Mouse (Mus musculus) testis, postnatal 10 days (tissue): ENCODE measurements around the gene Setx.

Experiments used
- DNase-seq: peaks from one replicate; pipeline ENCODE4 v3.0.0; 2021; ENCODE audit warnings: low spot score

Gene Setx

DNA sequence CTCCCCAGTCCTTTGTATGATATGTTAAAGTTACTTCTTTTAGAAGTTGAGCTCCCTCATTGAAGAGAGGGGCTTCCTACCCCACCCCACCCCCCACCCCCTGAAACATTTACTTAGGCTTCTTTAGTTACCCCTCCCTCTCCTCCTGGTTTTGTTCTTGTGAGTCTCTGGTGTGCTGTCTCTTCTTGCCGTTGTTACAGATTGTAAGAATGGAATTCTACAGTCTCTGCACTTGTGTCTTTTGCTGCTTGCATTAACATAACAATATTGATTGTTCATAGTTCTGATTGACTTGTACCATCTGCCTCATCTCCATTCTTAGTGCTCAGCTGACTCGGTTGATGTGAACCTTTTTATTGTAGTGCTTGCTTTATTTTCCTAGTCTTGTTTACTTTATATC lies 28.0 kb downstream of the Setx start:
- no peak for DNase-seq

- DNase-seq = no peak
Observed at GRCm38 (mm10) chr2:29168067-29168466, 44.1 kb downstream of the Setx start.

DNA sequence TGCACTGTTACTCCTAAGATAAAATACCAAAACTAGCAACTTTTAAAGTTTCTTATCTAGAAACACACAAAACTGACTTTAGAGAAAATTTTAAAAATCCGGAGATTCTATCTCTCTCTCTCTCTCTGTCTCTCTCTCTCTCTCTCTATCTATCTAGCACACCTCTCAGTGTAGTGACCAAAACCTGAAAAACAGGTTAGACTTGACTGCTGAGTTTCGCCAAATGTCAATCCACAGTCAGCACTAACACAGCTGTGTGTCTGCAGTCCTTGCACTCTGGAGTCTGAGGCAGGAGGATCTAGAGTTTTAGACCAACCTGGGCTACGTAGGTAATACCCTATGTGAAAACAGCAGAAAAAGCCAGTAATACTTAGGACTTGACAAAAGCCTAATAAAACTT lies 50.9 kb downstream of the Setx start:
- no peak for DNase-seq

DNA sequence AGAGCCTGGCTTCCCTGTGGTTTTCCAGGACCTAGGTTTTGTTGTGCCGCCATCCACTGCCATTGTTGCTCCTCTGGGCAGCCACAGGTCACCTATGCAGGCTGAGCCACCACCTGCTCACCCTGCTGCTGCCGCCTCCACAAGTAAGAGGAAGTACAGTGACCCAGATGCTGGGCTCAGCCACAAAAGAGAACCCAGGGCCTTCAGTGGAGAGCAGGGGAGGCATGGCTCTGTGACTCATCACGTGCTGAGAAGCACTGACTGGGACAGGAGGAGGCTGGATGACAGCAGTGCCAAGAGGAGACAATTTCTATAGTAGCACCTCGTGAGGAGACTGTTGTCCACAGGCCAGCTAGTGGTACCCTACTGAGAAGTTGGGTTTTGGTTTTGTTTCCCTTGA lies 55.8 kb downstream of the Setx start:
- DNase-seq = no peak

- DNase-seq = no peak
Observed at GRCm38 (mm10) chr2:29181111-29181510, 57.1 kb downstream of the Setx start.

GRCm38 (mm10) chr2:29183266-29183924 lies 59.4 kb downstream of the Setx start:
- peak; percentile 36 for DNase-seq

DNA sequence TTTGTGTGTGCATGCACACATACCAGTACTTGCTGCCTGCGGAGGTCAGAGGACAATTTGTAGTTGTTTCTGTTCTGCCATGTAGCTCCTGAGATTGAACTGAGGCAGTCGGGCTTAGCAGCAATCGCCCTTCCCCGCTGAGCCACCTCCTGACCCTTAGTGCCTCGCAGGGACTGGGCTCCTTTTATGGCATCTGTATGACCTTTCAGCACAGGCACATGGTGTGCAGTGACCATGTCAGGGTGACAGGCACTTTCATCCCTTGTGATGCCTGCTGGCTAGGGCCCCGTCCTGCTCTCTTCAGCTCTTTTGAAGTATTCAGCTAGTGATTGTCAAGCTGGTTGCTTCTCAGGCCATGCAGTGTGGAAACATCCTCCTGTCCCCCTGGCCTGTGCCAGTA lies 62.2 kb downstream of the Setx start:
- DNase-seq = no peak

- DNase-seq = no peak
Observed at GRCm38 (mm10) chr2:29190392-29190791, 66.4 kb downstream of the Setx start.

- peak; percentile 47 for DNase-seq
Observed at GRCm38 (mm10) chr2:29191216-29192215, 67.5 kb downstream of the Setx start.

- peak; percentile 46 for DNase-seq
Observed at GRCm38 (mm10) chr2:29192629-29193278, 68.8 kb downstream of the Setx start.

GRCm38 (mm10) chr2:29193819-29194546 lies 70.0 kb downstream of the Setx start:
- peak; percentile 46 for DNase-seq

GRCm38 (mm10) chr2:29194547-29195463 lies 70.8 kb downstream of the Setx start:
- DNase-seq = peak; percentile 96

DNA sequence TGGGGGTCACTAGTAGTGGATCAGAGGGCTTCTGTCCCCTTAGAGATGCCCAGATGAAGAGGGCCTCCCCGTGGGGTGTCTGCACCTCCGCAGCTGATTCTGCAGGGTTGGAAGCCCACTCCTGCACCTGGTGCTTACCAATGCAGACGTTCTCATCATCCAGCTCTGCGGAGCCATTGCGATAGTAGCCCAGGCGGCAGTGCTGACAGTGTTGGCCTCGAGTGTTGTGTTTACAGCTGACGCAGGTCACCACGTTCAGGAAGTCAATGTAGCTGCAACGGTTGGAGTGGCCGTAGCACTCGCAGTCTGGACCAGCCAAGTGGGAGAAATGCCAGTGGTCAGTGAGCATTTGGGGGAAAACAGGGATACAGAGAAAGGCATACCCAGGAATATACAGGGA lies 72.9 kb downstream of the Setx start:
- DNase-seq = no peak

GRCm38 (mm10) chr2:29198446-29198845 lies 74.5 kb downstream of the Setx start:
- no peak for DNase-seq

DNA sequence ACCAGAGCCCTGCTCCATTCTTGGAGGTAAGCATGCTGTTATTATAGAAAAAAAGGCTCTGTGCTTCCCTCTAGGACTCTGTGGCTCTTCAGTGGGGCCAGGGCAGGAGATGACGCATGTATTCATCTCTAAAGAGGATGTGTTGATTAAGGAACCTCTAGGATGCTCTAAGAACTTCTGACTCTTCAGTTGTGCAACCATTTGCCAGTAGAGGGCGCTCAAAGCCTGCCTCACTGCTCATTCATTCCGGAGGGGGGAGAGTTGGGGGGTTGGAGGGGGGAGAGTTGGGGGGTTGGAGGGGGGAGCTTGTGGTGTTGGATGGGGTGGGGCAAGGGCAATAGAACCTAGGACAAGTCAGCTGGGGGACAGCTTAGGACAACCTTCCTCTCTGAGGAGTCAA lies 75.9 kb downstream of the Setx start:
- DNase-seq = peak; percentile 77

GRCm38 (mm10) chr2:29201223-29201955 lies 77.4 kb downstream of the Setx start:
- DNase-seq = no peak

- no peak for DNase-seq
Observed at GRCm38 (mm10) chr2:29206156-29206555, 82.2 kb downstream of the Setx start.

DNA sequence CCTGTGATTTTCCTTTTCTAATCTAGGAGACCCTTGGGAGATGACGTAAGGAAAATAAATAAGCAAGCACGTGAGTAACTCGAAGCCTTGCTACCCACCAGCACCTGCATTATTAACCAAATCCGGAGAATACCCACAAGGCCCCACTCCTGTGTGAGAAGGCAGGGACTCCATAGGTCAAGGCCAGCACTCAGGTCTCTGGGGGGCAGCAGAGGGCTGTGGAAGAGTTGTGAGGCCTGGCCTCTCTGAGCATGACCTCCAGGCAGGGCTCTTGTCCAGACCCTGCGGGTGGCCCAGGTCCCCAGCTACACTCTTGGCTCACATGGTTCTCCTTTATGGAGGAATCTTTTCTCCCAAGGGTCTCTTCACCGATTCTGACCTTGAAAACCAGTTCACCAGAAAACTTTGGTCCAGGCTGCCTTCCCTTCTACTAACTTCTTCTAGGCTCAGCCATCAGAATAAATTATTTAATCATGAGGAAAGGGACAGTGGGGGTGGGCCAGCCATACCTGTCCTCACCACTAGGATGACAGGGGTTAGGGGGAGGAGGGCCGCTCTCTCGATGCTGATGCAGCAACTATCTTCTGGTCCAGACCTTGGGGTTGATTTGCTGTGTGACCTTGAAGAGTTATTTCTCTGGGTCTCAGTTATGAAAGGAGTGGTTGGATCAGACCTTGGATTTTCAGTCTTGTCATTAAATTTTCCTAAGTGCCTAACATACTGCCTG lies 92.5 kb downstream of the Setx start:
- peak; percentile 78 for DNase-seq

DNA sequence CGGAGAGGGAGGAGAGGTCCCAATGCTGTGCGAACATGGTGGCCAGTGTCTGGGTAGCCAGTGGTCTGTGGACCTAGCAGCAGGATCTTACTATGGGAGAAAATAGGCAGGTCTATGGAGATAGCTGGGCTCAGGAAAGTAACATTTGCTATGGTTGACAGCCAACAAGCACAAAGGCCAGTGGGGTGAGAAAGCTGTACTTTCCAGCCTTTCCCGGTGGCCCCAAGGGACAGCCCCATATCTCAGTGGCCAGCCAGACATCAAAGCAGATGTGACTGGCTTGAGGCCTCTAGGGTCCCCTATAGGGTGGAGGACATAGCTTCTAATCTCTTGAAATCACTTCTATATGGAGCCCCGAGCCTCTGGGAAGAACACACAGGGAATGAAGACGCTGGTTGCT lies 93.1 kb downstream of the Setx start:
- no peak for DNase-seq

- DNase-seq = peak; percentile 66
Observed at GRCm38 (mm10) chr2:29217897-29218296, 93.9 kb downstream of the Setx start.
